Mouse (Mus musculus) T-cell, adult 66 days (primary cell): ENCODE data around the gene Piga. TPM values are rescaled to one million over a fixed set of nuclear protein-coding genes. Genes with fewer than 3 reads are reported as not detected.

ENCODE experiments used
- total RNA-seq, 2 experiments: library from RNA; stranded (reverse); gene quantifications; 3 replicates in 1 of 2; 4 replicates in 1 of 2; pipeline ENCODE4 v1.2.4; 2023

Gene Piga
- total RNA-seq, result 10 to 100 TPM; 20.9 to 22.0 TPM

DNA sequence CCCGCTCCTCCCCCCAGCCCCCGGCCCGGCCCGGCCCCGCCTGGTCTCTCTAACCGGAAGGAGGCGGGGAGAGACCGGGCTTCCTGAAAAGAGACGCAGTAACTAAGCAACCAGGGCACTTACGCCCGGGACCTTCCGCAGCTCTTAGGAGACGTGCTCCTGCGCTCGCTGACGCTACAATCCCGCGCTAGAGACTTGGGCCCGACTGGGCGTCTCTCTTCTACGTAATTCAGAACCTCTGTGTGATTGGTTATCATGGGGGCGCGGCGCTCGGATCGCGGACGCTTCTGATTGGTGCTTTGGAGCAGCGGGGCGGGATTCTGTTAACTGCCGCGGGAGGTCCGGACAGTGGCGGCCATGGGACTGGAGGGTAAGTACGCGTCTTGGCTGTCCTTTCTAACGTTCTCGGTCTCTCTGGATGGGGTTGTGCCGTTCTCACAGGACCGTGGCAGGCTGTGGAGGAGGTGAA lies at the start of gene Piga:
Gene Piga, plus strand, starts transcription at position 317 of the 469 bp plus-strand sequence.

DNA sequence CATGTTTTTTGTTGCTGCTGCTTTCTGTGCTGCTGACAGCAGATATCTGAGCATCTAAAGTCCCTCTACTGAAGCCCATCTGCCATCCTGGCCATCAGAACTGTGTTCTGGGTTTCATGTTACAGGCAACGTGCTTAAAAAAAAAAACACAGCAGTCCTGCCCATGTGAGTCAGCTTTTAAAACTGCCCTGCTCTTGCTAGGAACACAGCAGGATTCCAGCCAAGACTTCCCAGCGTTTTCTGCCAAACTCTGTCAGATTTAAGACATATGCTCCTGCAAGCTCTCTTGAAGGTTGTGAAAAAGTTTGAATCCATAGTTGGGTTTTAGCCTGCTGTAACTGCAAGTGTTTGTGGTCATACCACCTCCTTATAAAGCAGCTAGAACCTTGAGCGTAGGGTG lies 46.5 kb upstream of the Piga start, which contains the start of gene Vegfd:
Gene Vegfd, plus strand, starts transcription at position 298 of the 400 bp plus-strand sequence.

DNA sequence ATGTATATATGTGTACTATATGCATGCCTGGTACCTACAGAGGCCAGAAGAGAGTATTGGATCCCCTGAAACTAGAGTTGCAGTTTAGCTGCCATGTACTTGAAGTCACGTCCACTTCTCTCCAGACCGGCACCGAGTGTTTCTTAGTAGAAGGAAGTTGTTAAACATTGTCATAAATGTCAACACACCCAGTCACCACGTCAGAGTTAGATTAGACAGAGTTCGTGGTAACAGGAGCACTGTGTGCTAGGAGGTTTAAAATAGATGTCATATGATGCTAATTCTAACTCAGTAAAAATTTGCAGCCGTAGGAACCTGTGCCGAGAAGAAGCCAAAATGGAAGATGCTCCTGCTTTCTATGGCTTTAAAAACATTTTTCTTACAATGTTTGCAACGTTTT lies 17.1 kb downstream of the Piga start, which contains the start of gene Asb11:
Gene Asb11, plus strand, starts transcription at position 286 of the 400 bp plus-strand sequence.

Other genes with a start within 250 kb of the Piga start
- gene Bmx, start 161.6 kb upstream of the Piga start, total RNA-seq, result not detected
- gene Pir, start 150.4 kb upstream of the Piga start, total RNA-seq, result not detected
- not detected for gene Vegfd, start 46.4 kb upstream of the Piga start, total RNA-seq
- gene Asb11, start 17.2 kb downstream of the Piga start, total RNA-seq, result under 1 TPM; 0.52 to 0.89 TPM
- gene Asb9, start 86.5 kb downstream of the Piga start, total RNA-seq, result not detected